Mouse (Mus musculus) heart, postnatal 0 days (tissue): Measurements from ENCODE around the gene Dennd6a. TPM values are rescaled to one million over a fixed set of nuclear protein-coding genes. Genes with fewer than 3 reads are reported as not detected.

Source experiments
- ATAC-seq: fragments of 200-750 bp; cut with Nextera tagmentation; 2 replicates; pipeline ENCODE4 v1.8.0; 2017; ENCODE audit warnings: low read depth, moderate number of reproducible peaks, moderate library complexity; ENCODE audit not compliant: insufficient read depth
- DNase-seq: peaks from one replicate; pipeline ENCODE4 v3.0.0-alpha.2; 2016; ENCODE audit warnings: low spot score
- H3K27ac ChIP-seq: fragments of 300-500 bp; sonication (generic); 2 replicates; pipeline ENCODE4 v1.5.1; 2014; ENCODE audit warnings: low read depth, mild to moderate bottlenecking
- H3K27me3 ChIP-seq: fragments of 300-500 bp; sonication (generic); 2 replicates; pipeline ENCODE4 v1.6.1; 2014; ENCODE audit warnings: low read length, mixed read lengths; ENCODE audit not compliant: control insufficient read depth, insufficient read depth
- H3K36me3 ChIP-seq: fragments of 300-500 bp; sonication (generic); replicated peaks from 2 replicates; pipeline ENCODE4 v1.6.1; 2014; ENCODE audit warnings: low read length, mixed read lengths; ENCODE audit not compliant: control insufficient read depth, insufficient read depth
- H3K4me1 ChIP-seq: fragments of 300-500 bp; sonication (generic); 2 replicates; pipeline ENCODE4 v1.6.1; 2014; ENCODE audit warnings: antibody characterized with exemption; ENCODE audit not compliant: control insufficient read depth, insufficient read depth
- H3K4me2 ChIP-seq: fragments of 300-500 bp; sonication (generic); 2 replicates; pipeline ENCODE4 v1.6.1; 2014; ENCODE audit warnings: low read depth, mild to moderate bottlenecking, low read length, moderate library complexity
- H3K4me3 ChIP-seq: fragments of 300-500 bp; sonication (generic); 2 replicates; pipeline ENCODE4 v1.5.1; 2014; ENCODE audit warnings: low read depth, low read length
- H3K9ac ChIP-seq: fragments of 300-500 bp; sonication (generic); replicated peaks from 2 replicates; pipeline ENCODE4 v1.6.1; 2014; ENCODE audit warnings: low read depth, low read length, mixed read lengths
- H3K9me3 ChIP-seq: fragments of 300-500 bp; sonication (generic); replicated peaks from 2 replicates; pipeline ENCODE4 v1.6.1; 2016; ENCODE audit warnings: low read length; ENCODE audit not compliant: control insufficient read depth
- CTCF ChIP-seq: IDR thresholded peaks from 2 replicates; pipeline ENCODE4 v1.5.1; 2016; ENCODE audit warnings: antibody characterized with exemption, control low read depth, low read depth
- EP300 ChIP-seq: IDR thresholded peaks from 2 replicates; pipeline ENCODE4 v1.6.1; 2016; ENCODE audit warnings: antibody characterized with exemption, low read depth
- WGBS: fragments of 180-500 bp; shearing (Covaris S2); extraction: QIAGEN DNeasy Blood & Tissue Kit; methylation state at CpG from one replicate; pipeline ENCODE4 v1.1.7; 2014; 5-methylcytosine and 5-hydroxymethylcytosine counted together
- polyA plus RNA-seq: library from polyadenylated mRNA; unstranded; fragments of >200 nt; fragmentation: Nextera tagmentation; extraction: Ambion mirVana; gene quantifications from 2 replicates; pipeline ENCODE4 v1.2.1, GENCODE M21; 2015
- total RNA-seq: library from RNA; depleted of rRNA; stranded (reverse); fragments of >200 nt; gene quantifications from 2 replicates; pipeline ENCODE4 v1.2.3, GENCODE M21; 2014; ENCODE audit warnings: low replicate concordance

Gene Dennd6a
- total and polyA plus RNA-seq, 2 experiments from 2014 or later = 16.0 to 32.4 TPM

GRCm38 (mm10) chr14:26587116-26587515 lies 13.5 kb downstream of the Dennd6a start:
- peaks cover 11% of the 10 kb centered on the region for H3K4me1 ChIP-seq
- H3K36me3 ChIP-seq = peaks cover 1% of the 10 kb centered on the region; the same call in 1 of the 2 replicates
- H3K27me3 ChIP-seq = no peaks in the 10 kb centered on the region
- H3K4me2 ChIP-seq = peak overlapping the region; percentile 2; the same call in 1 of the 2 replicates
- no peak overlapping the region for H3K9ac ChIP-seq
- TF ChIP-seq CTCF (no peak), EP300 (no peak)
- peak overlapping the region; percentile 32 for H3K27ac ChIP-seq
- H3K4me3 ChIP-seq = no peak overlapping the region
- no peaks in the 10 kb centered on the region for H3K9me3 ChIP-seq
- no peak for DNase-seq
- ATAC-seq = no peak

- peak; percentile 18; the same call in 1 of the 2 replicates for TF ChIP-seq CTCF
- no peak for TF ChIP-seq EP300
- H3K27me3 ChIP-seq = no peaks in the 10 kb centered on the region
Observed at GRCm38 (mm10) chr14:26591353-26591752, 17.7 kb downstream of the Dennd6a start.

GRCm38 (mm10) chr14:26593281-26593895 lies 19.7 kb downstream of the Dennd6a start:
- Histone ChIP-seq H3K4me2 (no peak overlapping the region), H3K27ac (no peak overlapping the region), H3K4me3 (no peak overlapping the region), H3K9ac (no peak overlapping the region), H3K27me3 (no peaks in the 10 kb centered on the region), H3K9me3 (peaks cover 5% of the 10 kb centered on the region; the same call in 1 of the 2 replicates), H3K36me3 (peaks cover 23% of the 10 kb centered on the region), H3K4me1 (no peaks in the 10 kb centered on the region)
- ATAC-seq = no peak
- TF ChIP-seq EP300 (no peak), CTCF (no peak)
- WGBS = 75% methylated on average over 2 of the region's 2 CpGs
- DNase-seq = no peak

More at GRCm38 (mm10) chr14:26591353-26591752, 17.7 kb downstream of the Dennd6a start:
- Histone ChIP-seq H3K36me3 (peaks cover 5% of the 10 kb centered on the region; the same call in 1 of the 2 replicates), H3K27ac (no peak overlapping the region), H3K4me1 (peaks cover 11% of the 10 kb centered on the region), H3K9ac (no peak overlapping the region), H3K4me2 (no peak overlapping the region), H3K9me3 (no peaks in the 10 kb centered on the region), H3K4me3 (no peak overlapping the region)
- ATAC-seq = no peak
- no peak for DNase-seq

GRCm38 (mm10) chr14:26595167-26595566 lies 21.5 kb downstream of the Dennd6a start:
- TF ChIP-seq CTCF (no peak), EP300 (no peak)
- Histone ChIP-seq H3K36me3 (peaks cover 40% of the 10 kb centered on the region), H3K27me3 (no peaks in the 10 kb centered on the region), H3K27ac (no peak overlapping the region), H3K4me1 (no peaks in the 10 kb centered on the region), H3K4me3 (no peak overlapping the region), H3K4me2 (no peak overlapping the region), H3K9me3 (peaks cover 5% of the 10 kb centered on the region; the same call in 1 of the 2 replicates), H3K9ac (no peak overlapping the region)
- ATAC-seq = no peak
- DNase-seq = no peak
- WGBS = 78% methylated on average over 7 of the region's 7 CpGs

GRCm38 (mm10) chr14:26595695-26596365 lies 22.2 kb downstream of the Dennd6a start:
- Histone ChIP-seq H3K4me1 (no peaks in the 10 kb centered on the region), H3K27me3 (no peaks in the 10 kb centered on the region), H3K36me3 (peaks cover 45% of the 10 kb centered on the region), H3K4me2 (no peak overlapping the region), H3K9me3 (peaks cover 5% of the 10 kb centered on the region; the same call in 1 of the 2 replicates), H3K9ac (no peak overlapping the region), H3K27ac (no peak overlapping the region), H3K4me3 (no peak overlapping the region)
- DNase-seq (no peak), ATAC-seq (no peak)
- TF ChIP-seq CTCF (no peak), EP300 (no peak)
- 58% methylated on average over 5 of the region's 5 CpGs for WGBS
